Mouse (Mus musculus) midbrain, embryonic 10.5 days (tissue): Measurements from ENCODE around the gene Pi4k2a. TPM values are rescaled to one million over a fixed set of nuclear protein-coding genes. Genes with fewer than 3 reads are reported as not detected.

Experiments used
- DNase-seq: peaks from one replicate; pipeline ENCODE4 v3.0.0-alpha.2; 2017; ENCODE audit warnings: low spot score
- H3K27ac ChIP-seq: fragments of 300-500 bp; sonication (generic); replicated peaks from 2 replicates; pipeline ENCODE4 v1.5.1; 2016; ENCODE audit warnings: mild to moderate bottlenecking
- H3K27me3 ChIP-seq: fragments of 300-500 bp; sonication (generic); 2 replicates; pipeline ENCODE4 v1.6.1; 2016; ENCODE audit warnings: low read depth, mild to moderate bottlenecking; ENCODE audit not compliant: poor library complexity, severe bottlenecking
- H3K36me3 ChIP-seq: fragments of 300-500 bp; sonication (generic); 2 replicates; pipeline ENCODE4 v1.6.1; 2016; ENCODE audit warnings: mild to moderate bottlenecking, moderate library complexity
- H3K4me1 ChIP-seq: fragments of 300-500 bp; sonication (generic); 2 replicates; pipeline ENCODE4 v1.6.1; 2016
- H3K4me3 ChIP-seq: fragments of 300-500 bp; sonication (generic); 2 replicates; pipeline ENCODE4 v1.5.1; 2016; ENCODE audit warnings: mild to moderate bottlenecking, moderate library complexity
- H3K9me3 ChIP-seq: fragments of 300-500 bp; sonication (generic); replicated peaks from 2 replicates; pipeline ENCODE4 v1.6.1; 2016; ENCODE audit warnings: mild to moderate bottlenecking
- WGBS: fragments of 180-500 bp; shearing (Covaris S2); methylation state at CpG from one replicate; pipeline ENCODE4 v1.1.7; 2016; 5-methylcytosine and 5-hydroxymethylcytosine counted together
- polyA plus RNA-seq: library from polyadenylated mRNA; unstranded; fragments of >200 nt; fragmentation: Nextera tagmentation; extraction: Ambion mirVana; gene quantifications from 2 replicates; pipeline ENCODE4 v1.2.1, GENCODE M21; 2016

Gene Pi4k2a
- polyA plus RNA-seq, 1 experiment from 2014 or later = 23.3 TPM

GRCm38 (mm10) chr19:42128052-42128740 is 37.9 kb downstream of the Pi4k2a start:
- H3K9me3 ChIP-seq = no peaks in the 10 kb centered on the region
- no peak for DNase-seq
- peaks cover 30% of the 10 kb centered on the region for H3K27me3 ChIP-seq
- H3K27ac ChIP-seq = peak overlapping the region; percentile 88
- H3K4me3 ChIP-seq = peak overlapping the region; percentile 75
- peaks cover 28% of the 10 kb centered on the region for H3K4me1 ChIP-seq
- WGBS = 5% methylated on average over 23 of the region's 23 CpGs
- peaks cover 19% of the 10 kb centered on the region for H3K36me3 ChIP-seq

DNA sequence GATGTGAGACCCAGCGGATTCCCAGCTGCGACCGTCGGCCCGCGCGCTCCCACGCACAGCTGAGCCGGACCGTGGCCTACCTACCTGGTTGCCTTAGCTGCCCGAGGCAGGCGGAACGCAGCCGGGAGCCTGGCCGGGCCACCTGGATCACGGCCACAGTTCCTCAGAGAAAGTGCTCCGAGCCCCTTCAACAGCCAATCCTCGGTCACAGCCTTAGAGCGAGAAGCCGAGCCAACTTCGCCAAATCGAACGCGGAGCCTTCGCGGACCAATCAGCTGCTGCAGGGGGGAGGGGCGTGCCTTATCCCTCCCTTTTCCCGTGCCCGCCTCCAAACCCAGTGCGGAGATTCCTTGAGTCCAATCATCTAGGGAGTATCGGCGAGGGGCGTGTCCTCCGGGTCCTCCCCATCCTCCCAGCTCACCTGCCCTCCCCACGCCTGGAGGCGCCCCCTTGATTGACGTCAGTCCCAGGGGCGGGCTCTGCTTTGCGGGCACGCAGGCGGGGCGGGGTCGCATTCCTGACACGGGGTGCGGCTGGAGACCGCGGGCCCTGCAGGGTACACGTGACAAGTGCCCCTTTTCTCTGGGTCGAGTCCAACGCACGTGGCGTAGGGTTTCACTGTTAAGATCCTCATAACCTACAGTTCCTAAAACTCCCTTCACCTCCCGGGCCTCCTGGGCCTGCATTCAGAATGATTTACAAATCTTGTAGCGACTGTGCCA is 38.7 kb downstream of the Pi4k2a start, which contains the start of gene Avpi1:
Gene Avpi1 (minus strand): TSS at position 273 of the 722 bp plus-strand sequence.
- H3K9me3 ChIP-seq = no peaks in the 10 kb centered on the region
- peaks cover 28% of the 10 kb centered on the region for H3K4me1 ChIP-seq
- under 1% methylated on average over 54 of the region's 54 CpGs for WGBS
- peak within 1 kb of the TSS; percentile 75 for H3K4me3 ChIP-seq
- peak; percentile 97 for DNase-seq
- H3K27ac ChIP-seq = peak within 1 kb of the TSS; percentile 88
- H3K36me3 ChIP-seq = peaks cover 12% of the 10 kb centered on the region
- peaks cover 30% of the 10 kb centered on the region for H3K27me3 ChIP-seq

DNA sequence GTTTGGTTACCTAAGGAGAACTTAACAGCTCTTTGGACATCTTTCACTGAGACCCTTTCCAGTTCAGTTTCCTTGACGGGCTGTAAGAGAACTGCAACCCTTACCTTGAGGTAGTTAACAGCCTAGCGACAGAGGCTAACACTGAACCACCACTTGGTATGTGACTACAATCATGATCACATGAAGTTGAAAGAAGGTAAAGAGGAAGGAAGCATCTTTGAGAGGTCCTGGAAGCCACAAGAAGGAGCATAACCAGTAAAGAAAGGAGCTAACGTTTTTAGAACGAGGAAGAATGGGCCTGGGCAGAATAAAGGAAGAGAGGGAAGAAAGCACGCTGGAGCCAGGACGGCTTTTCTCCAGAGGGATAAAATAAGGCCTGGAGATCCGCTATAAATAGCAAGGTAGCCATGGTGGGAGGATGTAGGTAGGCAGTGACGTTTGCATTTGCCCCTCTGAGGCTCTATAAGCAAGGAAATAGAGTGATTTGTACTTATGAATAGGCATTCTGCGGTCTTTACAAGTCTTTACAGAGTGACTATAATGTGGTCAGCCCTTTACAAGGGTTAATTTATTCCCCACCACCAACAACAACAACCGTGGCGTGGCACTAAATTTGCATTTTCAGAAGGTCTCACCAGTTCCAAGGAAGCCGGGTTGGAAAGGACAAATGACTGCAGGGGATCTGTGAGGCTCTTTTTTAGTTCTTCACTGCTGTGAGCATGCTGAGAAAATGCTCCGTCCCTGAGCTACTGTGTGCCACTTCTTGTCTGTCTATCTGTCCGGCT is 39.4 kb downstream of the Pi4k2a start:
- peaks cover 30% of the 10 kb centered on the region for H3K27me3 ChIP-seq
- peaks cover 5% of the 10 kb centered on the region for H3K36me3 ChIP-seq
- peak overlapping the region; percentile 88 for H3K27ac ChIP-seq
- peak overlapping the region; percentile 75 for H3K4me3 ChIP-seq
- WGBS = 37% methylated on average over 14 of the region's 14 CpGs
- DNase-seq = no peak
- H3K4me1 ChIP-seq = peaks cover 28% of the 10 kb centered on the region
- no peaks in the 10 kb centered on the region for H3K9me3 ChIP-seq

GRCm38 (mm10) chr19:42130294-42130606 is 40.0 kb downstream of the Pi4k2a start:
- Histone ChIP-seq H3K27ac (no peak overlapping the region), H3K9me3 (no peaks in the 10 kb centered on the region), H3K4me3 (no peak overlapping the region), H3K36me3 (no peaks in the 10 kb centered on the region), H3K4me1 (peaks cover 28% of the 10 kb centered on the region), H3K27me3 (peaks cover 30% of the 10 kb centered on the region)
- WGBS = 75% methylated on average over 3 of the region's 3 CpGs
- DNase-seq = no peak

DNA sequence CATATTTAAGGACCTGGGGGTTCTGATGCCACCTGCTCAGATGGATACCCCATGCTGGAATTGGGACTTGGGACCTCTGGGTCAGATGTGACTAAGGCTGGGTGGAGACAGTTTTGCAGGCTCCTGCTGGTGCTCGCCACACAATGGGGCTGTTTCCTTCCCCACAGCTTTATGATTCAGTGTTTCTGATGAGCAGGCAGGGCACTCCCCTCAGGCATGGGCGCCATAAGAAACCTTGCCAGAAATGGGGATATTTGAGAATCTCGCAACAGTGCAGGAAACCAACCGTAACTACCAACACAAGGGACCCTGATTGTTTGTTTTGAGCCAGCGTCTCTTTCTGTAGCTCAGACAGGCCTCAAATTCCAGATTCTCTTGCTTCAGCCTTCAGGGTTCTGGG is 40.8 kb downstream of the Pi4k2a start:
- H3K9me3 ChIP-seq = no peaks in the 10 kb centered on the region
- H3K4me3 ChIP-seq = no peak overlapping the region
- H3K36me3 ChIP-seq = no peaks in the 10 kb centered on the region
- H3K27me3 ChIP-seq = peaks cover 30% of the 10 kb centered on the region
- WGBS = 81% methylated on average over 5 of the region's 5 CpGs
- peaks cover 35% of the 10 kb centered on the region for H3K4me1 ChIP-seq
- H3K27ac ChIP-seq = no peak overlapping the region
- no peak for DNase-seq

DNA sequence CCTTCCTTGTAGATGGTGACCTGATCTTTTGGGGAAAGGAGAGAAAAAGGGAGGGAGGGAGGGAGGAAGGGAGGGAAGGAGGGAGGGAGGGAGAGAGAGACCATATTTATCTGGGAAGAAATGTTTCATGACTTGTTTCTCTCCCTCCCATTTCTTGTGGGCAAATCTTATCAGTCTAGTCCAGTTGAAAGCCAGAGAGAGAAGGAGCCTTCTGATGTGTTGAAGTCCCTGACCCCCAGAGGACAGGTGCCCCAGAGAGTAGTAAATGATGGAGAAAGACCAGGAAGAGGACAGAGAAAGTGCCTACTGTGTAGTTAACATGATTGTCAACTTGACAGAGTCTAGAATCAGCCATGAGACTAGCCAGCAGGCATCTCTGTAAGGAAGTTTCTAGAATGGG is 44.8 kb downstream of the Pi4k2a start:
- no peak for DNase-seq
- H3K9me3 ChIP-seq = no peaks in the 10 kb centered on the region
- H3K36me3 ChIP-seq = no peaks in the 10 kb centered on the region
- peaks cover 5% of the 10 kb centered on the region for H3K27me3 ChIP-seq
- peaks cover 15% of the 10 kb centered on the region for H3K4me1 ChIP-seq
- H3K4me3 ChIP-seq = no peak overlapping the region
- H3K27ac ChIP-seq = no peak overlapping the region

- no peak overlapping the region for H3K27ac ChIP-seq
- 24% methylated on average over 5 of the region's 5 CpGs for WGBS
- H3K4me3 ChIP-seq = no peak overlapping the region
- no peaks in the 10 kb centered on the region for H3K27me3 ChIP-seq
- no peak for DNase-seq
- H3K36me3 ChIP-seq = no peaks in the 10 kb centered on the region
- H3K4me1 ChIP-seq = peaks cover 8% of the 10 kb centered on the region
- no peaks in the 10 kb centered on the region for H3K9me3 ChIP-seq
These were observed 45.9 kb downstream of the Pi4k2a start for GRCm38 (mm10) chr19:42136126-42136525.

GRCm38 (mm10) chr19:42137167-42137672 is 47.0 kb downstream of the Pi4k2a start:
- Histone ChIP-seq H3K27ac (no peak overlapping the region), H3K27me3 (no peaks in the 10 kb centered on the region), H3K9me3 (no peaks in the 10 kb centered on the region), H3K4me3 (no peak overlapping the region), H3K4me1 (peaks cover 8% of the 10 kb centered on the region), H3K36me3 (no peaks in the 10 kb centered on the region)
- WGBS = 93% methylated on average over 4 of the region's 4 CpGs
- no peak for DNase-seq

- Histone ChIP-seq H3K4me3 (no peak overlapping the region), H3K27ac (no peak overlapping the region), H3K4me1 (peaks cover 8% of the 10 kb centered on the region), H3K9me3 (no peaks in the 10 kb centered on the region), H3K27me3 (no peaks in the 10 kb centered on the region), H3K36me3 (no peaks in the 10 kb centered on the region)
- WGBS = 92% methylated on average over 15 of the region's 15 CpGs
- DNase-seq = no peak
These were observed 48.4 kb downstream of the Pi4k2a start for GRCm38 (mm10) chr19:42138517-42139285.

GRCm38 (mm10) chr19:42139724-42140517 is 49.7 kb downstream of the Pi4k2a start:
- WGBS = 88% methylated on average over 5 of the region's 5 CpGs
- no peaks in the 10 kb centered on the region for H3K36me3 ChIP-seq

DNA sequence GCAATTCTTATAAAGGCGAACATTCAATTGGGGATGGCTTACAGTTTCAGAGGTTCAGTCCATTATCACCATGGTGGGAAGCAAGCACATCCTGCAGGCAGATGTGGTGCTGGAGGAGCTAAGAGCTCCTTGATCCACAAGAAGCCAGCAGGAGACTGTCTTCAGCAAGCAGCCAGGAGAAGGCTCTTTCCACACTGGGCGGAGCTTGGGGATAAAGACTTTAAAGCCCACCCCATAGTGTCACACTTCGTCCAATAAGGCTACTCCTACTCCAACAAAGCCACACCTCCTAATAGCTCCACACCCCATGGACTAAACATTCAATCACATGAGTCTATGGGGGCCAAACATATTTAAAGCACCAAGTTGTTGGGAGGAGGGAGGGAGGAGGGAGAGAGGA is 51.7 kb downstream of the Pi4k2a start:
- peaks cover 23% of the 10 kb centered on the region for H3K27me3 ChIP-seq
- no peaks in the 10 kb centered on the region for H3K9me3 ChIP-seq
- no peak for DNase-seq
- H3K27ac ChIP-seq = no peak overlapping the region
- no peaks in the 10 kb centered on the region for H3K36me3 ChIP-seq
- peaks cover 1% of the 10 kb centered on the region for H3K4me1 ChIP-seq
- no peak overlapping the region for H3K4me3 ChIP-seq
- WGBS = 77% methylated on average over 3 of the region's 3 CpGs

More at GRCm38 (mm10) chr19:42139724-42140517, 49.7 kb downstream of the Pi4k2a start:
- Histone ChIP-seq H3K9me3 (no peaks in the 10 kb centered on the region), H3K27ac (no peak overlapping the region), H3K27me3 (peaks cover 2% of the 10 kb centered on the region), H3K4me3 (no peak overlapping the region), H3K4me1 (peaks cover 8% of the 10 kb centered on the region)
- no peak for DNase-seq
